Mouse (Mus musculus) lung, embryonic 14.5 days (tissue): ENCODE results near the gene Sprr2i. TPM values are rescaled to one million over a fixed set of nuclear protein-coding genes. Genes with fewer than 3 reads are reported as not detected.

Source experiments
- ATAC-seq: fragments of 200-750 bp; cut with Nextera tagmentation; 2 replicates; pipeline ENCODE4 v1.8.0; 2017; ENCODE audit warnings: mild to moderate bottlenecking, moderate TSS enrichment, moderate library complexity; ENCODE audit not compliant: insufficient read depth
- DNase-seq: peaks from one replicate; pipeline ENCODE4 v3.0.0-alpha.2; 2015
- H3K27ac ChIP-seq: fragments of 300-500 bp; sonication (generic); 2 replicates; pipeline ENCODE4 v1.5.1; 2014; ENCODE audit warnings: low read depth, mild to moderate bottlenecking, moderate library complexity
- H3K27me3 ChIP-seq: fragments of 300-500 bp; sonication (generic); 2 replicates; pipeline ENCODE4 v1.6.1; 2014; ENCODE audit warnings: low read length, control low read depth; ENCODE audit not compliant: insufficient read depth
- H3K36me3 ChIP-seq: fragments of 300-500 bp; sonication (generic); 2 replicates; pipeline ENCODE4 v1.6.1; 2014; ENCODE audit warnings: control low read depth; ENCODE audit not compliant: insufficient read depth
- H3K4me1 ChIP-seq: fragments of 300-500 bp; sonication (generic); 2 replicates; pipeline ENCODE4 v1.6.1; 2014; ENCODE audit warnings: antibody characterized with exemption, control low read depth; ENCODE audit not compliant: insufficient read depth
- H3K4me2 ChIP-seq: fragments of 300-500 bp; sonication (generic); 2 replicates; pipeline ENCODE4 v1.6.1; 2014; ENCODE audit warnings: mild to moderate bottlenecking
- H3K4me3 ChIP-seq: fragments of 300-500 bp; sonication (generic); 2 replicates; pipeline ENCODE4 v1.5.1; 2014; ENCODE audit warnings: low read depth, low read length
- H3K9ac ChIP-seq: fragments of 300-500 bp; sonication (generic); 2 replicates; pipeline ENCODE4 v1.6.1; 2014
- H3K9me3 ChIP-seq: fragments of 300-500 bp; sonication (generic); 2 replicates; pipeline ENCODE4 v1.6.1; 2016; ENCODE audit warnings: low read depth, low read length, control low read depth
- CTCF ChIP-seq: IDR thresholded peaks from 2 replicates; pipeline ENCODE4 v1.5.1; 2016; ENCODE audit warnings: antibody characterized with exemption, low read depth
- WGBS: fragments of 180-500 bp; shearing (Covaris S2); extraction: QIAGEN DNeasy Blood & Tissue Kit; methylation state at CpG from one replicate; pipeline ENCODE4 v1.1.7; 2014; 5-methylcytosine and 5-hydroxymethylcytosine counted together
- polyA plus RNA-seq: library from polyadenylated mRNA; unstranded; fragments of >200 nt; fragmentation: Nextera tagmentation; extraction: Ambion mirVana; gene quantifications from 2 replicates; pipeline ENCODE4 v1.2.1, GENCODE M21; 2014

Sprr2i gene
- polyA plus RNA-seq, result not detected in 2 replicates

DNA sequence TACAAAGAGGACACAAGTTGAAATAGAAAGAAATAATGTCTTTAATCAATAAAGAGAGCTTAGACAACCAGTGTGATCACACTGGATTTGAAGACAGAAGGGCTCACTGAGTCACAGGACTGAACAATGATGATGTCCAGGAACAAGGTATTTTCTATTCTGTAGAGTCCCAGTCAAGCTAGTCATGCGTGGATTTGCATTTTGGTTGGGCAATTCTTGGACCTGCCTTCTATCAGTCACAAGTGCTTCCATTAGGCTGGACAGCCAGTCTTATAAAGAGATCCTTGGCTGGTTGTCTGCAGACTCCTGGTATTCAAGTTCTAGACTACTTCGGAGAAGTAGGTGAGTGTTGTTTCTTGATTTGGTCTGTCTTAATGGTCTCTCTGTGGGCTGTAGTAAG, at the start of gene Sprr2i:
Gene Sprr2i, plus strand, starts transcription at position 301 of the 400 bp plus-strand sequence.
- no peaks in the 10 kb centered on the region for H3K9me3 ChIP-seq
- H3K9ac ChIP-seq, result no peak within 1 kb of the TSS
- no peaks in the 10 kb centered on the region for H3K36me3 ChIP-seq
- H3K4me2 ChIP-seq, result no peak within 1 kb of the TSS
- H3K27me3 ChIP-seq, result no peaks in the 10 kb centered on the region
- H3K27ac ChIP-seq, result no peak within 1 kb of the TSS
- no peak for DNase-seq
- WGBS, result 95% methylated on average over 2 of the region's 2 CpGs
- no peak within 1 kb of the TSS for H3K4me3 ChIP-seq
- no peaks in the 10 kb centered on the region for H3K4me1 ChIP-seq
- TF ChIP-seq CTCF, result no peak
- no peak for ATAC-seq

DNA sequence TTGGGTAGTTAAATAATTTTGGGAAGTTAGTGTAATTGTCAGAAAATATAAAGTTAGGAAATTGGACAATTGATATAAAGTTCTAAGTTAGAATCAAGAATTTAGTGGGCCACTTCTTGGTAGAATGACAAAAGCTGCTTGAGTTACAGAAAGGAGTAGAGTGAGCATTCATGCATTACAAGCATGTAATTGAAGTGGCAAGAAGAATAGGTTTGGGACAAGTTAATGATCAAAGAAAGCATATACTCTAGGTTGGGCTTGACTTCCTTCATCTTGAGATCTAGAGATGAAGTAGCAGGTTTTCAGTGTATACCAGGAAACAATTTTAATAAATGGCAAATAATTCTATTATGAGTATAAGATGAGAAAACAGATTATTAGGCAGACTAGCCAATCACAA, 46.2 kb upstream of the Sprr2i start:
- Histone ChIP-seq H3K4me3 (no peak overlapping the region), H3K36me3 (no peaks in the 10 kb centered on the region), H3K27me3 (no peaks in the 10 kb centered on the region), H3K9ac (no peak overlapping the region), H3K9me3 (no peaks in the 10 kb centered on the region; the same call in 1 of the 2 replicates), H3K27ac (no peak overlapping the region), H3K4me1 (no peaks in the 10 kb centered on the region), H3K4me2 (no peak overlapping the region)
- no peak for TF ChIP-seq CTCF
- no peak for DNase-seq
- ATAC-seq, result no peak

DNA sequence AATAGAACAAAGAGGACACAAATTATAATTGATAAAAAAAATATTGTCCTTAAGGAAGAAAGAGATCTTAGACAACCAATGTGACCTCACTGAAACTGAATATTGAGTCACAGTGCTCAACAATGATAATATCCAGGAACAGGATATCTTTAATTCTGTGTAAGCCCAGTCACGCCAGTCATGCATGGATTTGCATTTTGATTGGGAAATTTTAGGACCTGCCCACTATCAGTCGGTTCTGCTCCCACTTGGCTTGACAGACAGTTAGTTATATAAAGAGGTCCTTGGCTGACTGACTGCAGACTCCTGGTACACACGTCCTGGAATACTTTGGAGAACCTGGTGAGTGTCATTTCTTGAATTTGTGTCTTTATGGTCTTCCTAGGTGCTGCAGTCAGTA, 42.9 kb upstream of the Sprr2i start, which contains the start of gene Sprr2f:
Gene Sprr2f, plus strand, starts transcription at position 301 of the 400 bp plus-strand sequence.
- Histone ChIP-seq H3K27me3 (no peaks in the 10 kb centered on the region), H3K4me1 (no peaks in the 10 kb centered on the region), H3K4me2 (no peak within 1 kb of the TSS), H3K36me3 (no peaks in the 10 kb centered on the region), H3K9me3 (no peaks in the 10 kb centered on the region; the same call in 1 of the 2 replicates), H3K9ac (no peak within 1 kb of the TSS), H3K4me3 (no peak within 1 kb of the TSS), H3K27ac (no peak within 1 kb of the TSS)
- TF ChIP-seq CTCF, result no peak
- DNase-seq (no peak), ATAC-seq (no peak)
- 63% methylated on average over 3 of the region's 3 CpGs for whole genome bisulfite sequencing

DNA sequence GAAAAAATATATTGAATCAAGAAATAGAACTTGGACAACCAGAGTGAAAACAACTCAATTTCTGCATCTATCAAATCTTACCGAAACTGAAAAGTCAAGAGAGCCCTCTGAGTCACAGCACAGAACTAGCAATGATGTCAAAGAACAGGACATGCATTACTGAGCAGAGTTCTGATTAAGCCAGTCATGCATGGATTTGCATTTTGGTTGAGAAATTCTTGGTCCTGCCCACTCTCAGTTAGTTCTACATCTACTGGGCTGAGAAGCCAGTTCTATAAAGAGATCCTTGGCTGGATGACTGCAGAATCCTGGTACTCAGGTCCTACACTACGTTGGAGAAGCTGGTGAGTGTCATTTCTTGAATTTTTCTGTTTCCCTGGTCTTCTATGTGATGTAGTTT, 34.2 kb upstream of the Sprr2i start:
- Histone ChIP-seq H3K4me2 (no peak overlapping the region), H3K27me3 (no peaks in the 10 kb centered on the region), H3K4me1 (no peaks in the 10 kb centered on the region), H3K27ac (no peak overlapping the region), H3K4me3 (no peak overlapping the region), H3K9me3 (no peaks in the 10 kb centered on the region), H3K36me3 (no peaks in the 10 kb centered on the region), H3K9ac (no peak overlapping the region)
- ATAC-seq, result no peak
- TF ChIP-seq CTCF, result no peak
- WGBS, result 63% methylated on average over 2 of the region's 2 CpGs
- DNase-seq, result no peak

DNA sequence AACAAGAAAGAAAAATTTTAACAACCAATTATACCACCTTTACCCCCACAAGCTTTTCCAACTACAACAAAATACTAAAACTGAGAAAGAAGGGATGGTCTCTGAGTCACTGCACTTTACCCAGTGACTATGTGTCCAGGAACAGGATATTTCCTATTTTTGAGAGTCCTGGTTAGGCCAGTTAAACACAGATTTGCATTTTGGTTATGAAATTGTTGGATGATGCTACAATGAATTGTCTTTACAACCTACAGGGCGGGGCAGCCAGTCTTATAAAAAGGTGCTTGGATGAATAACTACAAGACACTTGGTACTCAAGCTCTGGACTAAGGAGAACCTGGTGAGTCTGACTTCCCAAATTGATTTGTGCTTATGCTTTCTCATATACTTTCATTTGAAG, 22.4 kb upstream of the Sprr2i start, which contains the start of gene Sprr2h:
Gene Sprr2h, plus strand, starts transcription at position 301 of the 400 bp plus-strand sequence.
- Histone ChIP-seq H3K9ac (no peak within 1 kb of the TSS), H3K27ac (no peak within 1 kb of the TSS), H3K4me1 (no peaks in the 10 kb centered on the region), H3K36me3 (no peaks in the 10 kb centered on the region), H3K4me3 (no peak within 1 kb of the TSS), H3K27me3 (no peaks in the 10 kb centered on the region), H3K4me2 (no peak within 1 kb of the TSS), H3K9me3 (no peaks in the 10 kb centered on the region)
- DNase-seq (no peak), ATAC-seq (no peak)
- WGBS, result 73% methylated on average over 1 of the region's 1 CpGs
- TF ChIP-seq CTCF, result no peak

DNA sequence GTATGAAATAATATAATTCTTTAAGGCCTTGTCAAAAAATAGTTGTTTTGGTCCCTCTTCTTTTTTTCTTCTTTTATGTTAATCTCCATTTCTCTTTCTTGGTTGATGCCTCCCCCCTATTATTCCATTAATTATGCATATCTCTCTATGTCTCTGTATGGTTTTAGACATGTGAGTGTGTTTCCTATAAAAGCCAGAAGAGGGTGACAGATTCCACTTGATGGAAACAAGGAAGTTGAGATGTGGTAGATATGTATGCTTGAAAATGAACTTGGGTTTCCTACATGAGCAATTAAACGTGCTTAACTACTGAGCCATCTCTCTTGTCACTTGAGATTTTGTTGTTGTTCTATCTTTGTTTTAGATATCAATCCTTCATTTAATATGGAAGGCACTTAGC, 13.5 kb upstream of the Sprr2i start:
- Histone ChIP-seq H3K4me3 (no peak overlapping the region), H3K36me3 (no peaks in the 10 kb centered on the region), H3K27me3 (no peaks in the 10 kb centered on the region), H3K9me3 (no peaks in the 10 kb centered on the region), H3K9ac (no peak overlapping the region), H3K27ac (no peak overlapping the region), H3K4me1 (no peaks in the 10 kb centered on the region), H3K4me2 (no peak overlapping the region)
- ATAC-seq (no peak), DNase-seq (peak; percentile 6)
- 49% methylated on average over 1 of the region's 1 CpGs for WGBS
- TF ChIP-seq CTCF, result peak; percentile 21

DNA sequence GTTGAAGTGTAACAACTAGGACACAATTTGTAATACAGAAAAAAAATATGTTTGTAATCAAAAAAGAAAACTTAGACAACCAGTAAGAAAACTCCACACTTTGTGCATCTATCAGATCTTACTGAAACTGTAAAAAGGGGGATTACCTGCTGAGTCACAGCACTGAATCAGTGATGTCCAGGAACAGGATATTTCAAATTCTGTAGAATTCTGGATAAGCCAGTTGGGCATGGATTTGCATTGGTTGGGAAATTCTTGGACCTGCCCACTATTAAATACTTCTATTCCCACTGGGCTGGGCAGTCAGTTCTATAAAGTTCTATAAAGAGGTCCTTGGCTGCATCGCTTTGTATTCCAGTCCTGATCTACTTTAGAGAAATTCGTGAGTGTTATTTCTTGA, 10.0 kb downstream of the Sprr2i start, which contains the start of gene Sprr2j-ps:
Gene Sprr2j-ps, plus strand, starts transcription at position 301 of the 400 bp plus-strand sequence.
- no peak for TF ChIP-seq CTCF
- 89% methylated on average over 2 of the region's 2 CpGs for WGBS
- Histone ChIP-seq H3K9ac (no peak within 1 kb of the TSS), H3K27me3 (no peaks in the 10 kb centered on the region), H3K4me3 (no peak within 1 kb of the TSS), H3K4me1 (no peaks in the 10 kb centered on the region), H3K4me2 (no peak within 1 kb of the TSS), H3K9me3 (no peaks in the 10 kb centered on the region), H3K27ac (no peak within 1 kb of the TSS), H3K36me3 (no peaks in the 10 kb centered on the region)
- DNase-seq (no peak), ATAC-seq (no peak)

DNA sequence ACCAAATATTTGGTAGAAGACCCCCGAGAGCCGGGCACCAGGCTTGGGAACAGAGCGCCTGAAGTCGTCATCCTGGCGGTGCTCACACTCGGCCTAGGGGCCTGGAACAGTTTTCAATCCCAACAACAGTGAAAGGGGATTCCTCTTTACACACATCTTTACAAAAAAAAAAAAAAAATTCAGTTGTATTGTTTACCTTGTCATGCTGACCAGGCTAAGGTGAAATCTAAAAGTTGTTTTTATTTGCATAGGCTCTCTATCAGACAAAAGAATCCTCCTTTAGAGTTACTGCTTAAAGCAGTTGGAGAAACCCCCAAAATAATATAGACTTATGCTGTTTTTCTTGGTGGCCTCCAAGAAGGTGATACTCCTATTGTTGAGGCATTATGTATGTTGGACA, 21.5 kb downstream of the Sprr2i start, which contains the start of gene Gm9774:
Gene Gm9774, minus strand, starts transcription at position 101 of the 400 bp plus-strand sequence.
- ATAC-seq, result no peak
- H3K4me3 ChIP-seq, result no peak within 1 kb of the TSS
- no peak for DNase-seq

More for the DNA sequence above, 21.5 kb downstream of the Sprr2i start, which contains the start of gene Gm9774:
- Histone ChIP-seq H3K4me2 (no peak within 1 kb of the TSS), H3K9ac (no peak within 1 kb of the TSS), H3K36me3 (no peaks in the 10 kb centered on the region), H3K27ac (no peak within 1 kb of the TSS), H3K9me3 (no peaks in the 10 kb centered on the region), H3K4me1 (no peaks in the 10 kb centered on the region), H3K27me3 (no peaks in the 10 kb centered on the region)
- 85% methylated on average over 6 of the region's 6 CpGs for WGBS
- no peak for TF ChIP-seq CTCF
